Mouse (Mus musculus) forebrain, embryonic 10.5 days (tissue): ENCODE measurements around the gene Thsd4. TPM values are rescaled to one million over a fixed set of nuclear protein-coding genes. Genes with fewer than 3 reads are reported as not detected.
A peak's percentile ranks its signal among the peaks of the same experiment; 100 is the strongest.
"Not testable (repeated sequence)": the region's sequence is repeated elsewhere in the genome, so short reads cannot be mapped to it uniquely, and the experiment has no call there.

Experiments
- DNase-seq: peaks from one replicate; pipeline ENCODE4 v3.0.0-alpha.2; 2017; ENCODE audit warnings: low spot score; ENCODE audit errors: extremely low spot score
- H3K27ac ChIP-seq: fragments of 300-500 bp; sonication (generic); 2 replicates; pipeline ENCODE4 v1.5.1; 2016; ENCODE audit warnings: mild to moderate bottlenecking
- H3K27me3 ChIP-seq: fragments of 300-500 bp; sonication (generic); 2 replicates; pipeline ENCODE4 v1.6.1; 2016; ENCODE audit warnings: mild to moderate bottlenecking; ENCODE audit not compliant: poor library complexity, severe bottlenecking
- H3K36me3 ChIP-seq: fragments of 300-500 bp; sonication (generic); replicated peaks from 2 replicates; pipeline ENCODE4 v1.6.1; 2016; ENCODE audit warnings: mild to moderate bottlenecking, moderate library complexity
- H3K4me1 ChIP-seq: fragments of 300-500 bp; sonication (generic); 2 replicates; pipeline ENCODE4 v1.6.1; 2016
- H3K4me3 ChIP-seq: fragments of 300-500 bp; sonication (generic); 2 replicates; pipeline ENCODE4 v1.5.1; 2016; ENCODE audit warnings: mild to moderate bottlenecking, moderate library complexity
- H3K9me3 ChIP-seq: fragments of 300-500 bp; sonication (generic); 2 replicates; pipeline ENCODE4 v1.6.1; 2016; ENCODE audit warnings: mild to moderate bottlenecking, moderate library complexity
- WGBS: fragments of 180-500 bp; shearing (Covaris S2); methylation state at CpG from one replicate; pipeline ENCODE4 v1.1.7; 2016; 5-methylcytosine and 5-hydroxymethylcytosine counted together
- polyA plus RNA-seq: library from polyadenylated mRNA; unstranded; fragments of >200 nt; fragmentation: Nextera tagmentation; extraction: Ambion mirVana; gene quantifications from 2 replicates; pipeline ENCODE4 v1.2.1, GENCODE M21; 2016

Thsd4 gene
- polyA plus RNA-seq, 1 experiment from 2014 or later = 3.8 TPM

DNA sequence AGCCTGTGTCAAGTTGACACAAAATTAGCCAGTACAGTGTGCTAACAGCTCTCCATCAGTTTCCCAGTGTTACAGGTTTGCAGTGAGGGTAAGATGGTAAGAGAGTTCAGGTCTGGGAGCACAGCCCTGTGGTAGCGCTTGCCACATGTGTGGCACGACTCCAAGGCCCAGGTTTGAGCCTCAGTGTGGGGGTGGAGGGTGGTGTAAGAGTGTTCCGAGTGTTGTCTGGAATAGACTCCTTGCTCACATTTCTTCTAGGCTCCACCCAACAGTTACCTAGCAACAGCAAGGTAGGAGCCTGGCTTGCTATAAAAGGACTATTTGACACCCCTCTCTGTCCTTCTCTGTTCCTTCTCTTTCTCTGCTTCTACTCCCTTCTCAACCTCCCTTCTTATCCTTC is 557.5 kb downstream of the Thsd4 start:
- H3K9me3 ChIP-seq = no peaks in the 10 kb centered on the region
- H3K4me1 ChIP-seq = peaks cover 14% of the 10 kb centered on the region; the same call in 1 of the 2 replicates
- 75% methylated on average over 3 of the region's 3 CpGs for WGBS
- H3K27me3 ChIP-seq = peaks cover 3% of the 10 kb centered on the region; the same call in 1 of the 2 replicates
- no peak for DNase-seq
- no peak overlapping the region for H3K27ac ChIP-seq
- no peaks in the 10 kb centered on the region for H3K36me3 ChIP-seq
- no peak overlapping the region for H3K4me3 ChIP-seq

DNA sequence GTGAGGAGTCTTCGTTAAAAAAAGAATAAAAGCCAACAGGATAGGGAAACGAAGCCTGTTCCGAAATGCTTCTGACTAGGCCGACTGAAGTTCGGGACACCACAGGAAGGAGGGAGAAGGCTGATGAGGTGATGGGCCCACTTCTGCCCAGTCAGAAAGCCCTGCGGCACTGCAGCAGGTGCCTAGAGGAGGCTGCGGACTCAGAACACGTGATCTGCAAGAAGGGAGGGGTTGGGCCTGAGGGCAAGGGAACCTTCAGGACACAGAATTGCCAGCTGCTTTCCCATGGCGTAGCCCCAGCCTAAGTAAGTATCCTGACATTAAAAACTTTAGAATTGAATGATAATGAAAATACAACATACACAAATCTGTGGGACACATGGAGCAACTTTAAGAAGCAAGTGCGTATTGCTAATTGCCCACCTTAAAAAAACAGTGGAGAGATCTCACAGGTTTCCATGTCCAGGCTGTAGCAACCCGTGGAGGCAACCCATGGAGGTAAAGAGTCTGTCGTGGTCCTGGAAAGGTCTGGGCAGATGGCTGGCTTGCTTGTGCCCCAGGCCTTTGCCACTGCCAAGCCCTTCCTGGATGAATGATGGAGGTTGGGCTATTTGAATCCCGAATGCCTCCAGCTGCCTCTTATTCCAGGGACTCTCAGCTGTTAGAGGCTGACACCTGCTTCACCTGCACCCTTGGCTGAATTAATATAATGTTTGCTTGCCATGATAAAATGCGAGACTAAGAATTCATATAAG is 560.5 kb downstream of the Thsd4 start:
- no peaks in the 10 kb centered on the region for H3K36me3 ChIP-seq
- peaks cover 3% of the 10 kb centered on the region; the same call in 1 of the 2 replicates for H3K27me3 ChIP-seq
- H3K27ac ChIP-seq = no peak overlapping the region
- no peak for DNase-seq
- H3K9me3 ChIP-seq = no peaks in the 10 kb centered on the region
- H3K4me3 ChIP-seq = no peak overlapping the region
- H3K4me1 ChIP-seq = peaks cover 18% of the 10 kb centered on the region
- 60% methylated on average over 14 of the region's 14 CpGs for WGBS

DNA sequence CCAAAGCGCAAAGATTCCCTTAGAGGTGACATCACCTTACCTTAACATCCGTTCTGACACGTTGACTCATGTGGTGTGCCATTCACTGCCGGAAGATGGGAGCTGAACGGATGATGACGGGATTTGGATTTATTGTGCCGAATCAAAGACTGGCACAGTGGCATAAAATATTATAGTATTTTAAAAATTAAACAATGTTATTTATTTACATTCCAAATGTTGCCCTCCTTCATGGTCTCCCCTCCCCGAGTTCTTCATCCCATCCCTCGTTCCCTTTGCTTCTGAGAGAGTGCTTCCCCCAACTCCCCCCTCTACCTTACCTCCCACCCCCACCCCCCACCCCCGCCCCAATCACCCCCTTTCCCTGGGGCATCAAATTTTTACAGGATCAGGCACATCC is 561.3 kb downstream of the Thsd4 start, which contains the start of gene Nr2e3:
TSS of gene Nr2e3 (minus strand) at position 101 of the 400 bp plus-strand sequence.
- 87% methylated on average over 10 of the region's 10 CpGs for WGBS
- no peak for DNase-seq
- peaks cover 26% of the 10 kb centered on the region for H3K4me1 ChIP-seq
- no peak within 1 kb of the TSS for H3K27ac ChIP-seq
- H3K9me3 ChIP-seq = no peaks in the 10 kb centered on the region
- peaks cover 3% of the 10 kb centered on the region; the same call in 1 of the 2 replicates for H3K27me3 ChIP-seq
- H3K36me3 ChIP-seq = no peaks in the 10 kb centered on the region
- no peak within 1 kb of the TSS for H3K4me3 ChIP-seq

DNA sequence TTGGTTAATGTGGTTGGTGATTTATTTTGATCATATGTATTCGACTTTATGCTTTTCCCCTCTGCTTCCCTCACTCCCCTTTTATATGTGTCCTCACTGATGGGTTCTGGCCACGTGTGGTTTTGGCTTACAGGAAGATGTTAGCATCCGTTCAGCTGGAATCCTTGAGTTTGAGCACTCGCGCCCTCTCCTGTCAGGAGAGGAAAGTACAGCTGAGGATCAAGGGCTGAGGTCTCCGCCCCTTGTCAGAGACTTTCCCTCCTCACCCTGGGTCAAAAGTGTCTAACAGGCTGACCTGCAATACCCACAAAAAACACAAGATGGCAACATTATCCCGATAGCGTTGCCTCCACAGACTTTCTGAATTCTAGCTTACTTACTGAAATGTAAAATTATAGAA is 562.6 kb downstream of the Thsd4 start:
- Histone ChIP-seq H3K36me3 (no peaks in the 10 kb centered on the region), H3K4me3 (no peak overlapping the region), H3K27me3 (peaks cover 3% of the 10 kb centered on the region; the same call in 1 of the 2 replicates), H3K9me3 (no peaks in the 10 kb centered on the region), H3K27ac (no peak overlapping the region), H3K4me1 (peaks cover 26% of the 10 kb centered on the region)
- 3% methylated on average over 8 of the region's 8 CpGs for WGBS
- DNase-seq = peak; percentile 86

DNA sequence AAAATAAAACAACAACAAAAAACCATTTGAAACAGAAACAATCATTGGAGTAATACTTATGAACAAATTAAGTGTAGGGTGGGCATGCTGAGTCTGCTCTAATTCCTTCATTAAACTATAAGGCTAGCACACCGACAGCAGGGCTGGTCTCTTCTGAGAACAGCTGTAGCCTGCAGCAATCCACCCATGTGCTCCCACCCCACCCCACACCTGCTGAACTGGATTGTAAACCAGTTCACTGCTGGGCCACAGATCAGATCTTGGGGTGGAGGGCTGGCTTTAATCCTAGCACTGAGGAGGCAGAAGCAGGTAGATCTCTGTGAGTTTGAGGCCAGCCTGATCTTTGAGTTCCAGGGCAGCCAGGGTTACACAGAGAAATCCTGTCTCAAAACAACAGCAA is 563.7 kb downstream of the Thsd4 start:
- not testable (repeated sequence) for H3K36me3 ChIP-seq

DNA sequence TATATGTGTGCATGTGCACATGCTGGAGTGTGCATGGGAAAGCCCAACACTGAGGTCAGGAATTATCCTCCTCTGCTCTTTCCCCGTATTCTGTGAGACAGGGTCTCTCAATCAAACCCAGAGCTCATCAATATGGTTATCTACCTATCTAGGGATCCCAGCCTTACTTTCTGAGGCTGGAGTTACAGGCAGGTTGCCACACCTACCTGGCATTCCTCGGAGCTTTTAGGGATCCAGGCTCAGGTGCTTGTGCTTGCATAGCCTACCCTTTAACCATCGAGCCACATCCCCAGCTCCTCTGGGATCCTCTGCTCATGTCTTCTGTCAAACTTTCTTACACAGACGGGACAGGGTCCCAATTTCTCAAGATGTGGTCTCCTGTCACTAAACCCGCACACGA is 565.4 kb downstream of the Thsd4 start:
- Histone ChIP-seq H3K27me3 (no peaks in the 10 kb centered on the region), H3K4me3 (peak overlapping the region; percentile 22; the same call in 1 of the 2 replicates), H3K27ac (no peak overlapping the region), H3K4me1 (peaks cover 37% of the 10 kb centered on the region), H3K36me3 (no peaks in the 10 kb centered on the region), H3K9me3 (no peaks in the 10 kb centered on the region)
- no peak for DNase-seq
- WGBS = 45% methylated on average over 6 of the region's 6 CpGs

More for the DNA sequence above, 563.7 kb downstream of the Thsd4 start:
- not testable (repeated sequence) for DNase-seq, H3K27ac ChIP-seq, H3K9me3 ChIP-seq, H3K27me3 ChIP-seq, H3K4me3 ChIP-seq
- 75% methylated on average over 1 of the region's 1 CpGs for WGBS
- peaks cover 31% of the 10 kb centered on the region for H3K4me1 ChIP-seq

DNA sequence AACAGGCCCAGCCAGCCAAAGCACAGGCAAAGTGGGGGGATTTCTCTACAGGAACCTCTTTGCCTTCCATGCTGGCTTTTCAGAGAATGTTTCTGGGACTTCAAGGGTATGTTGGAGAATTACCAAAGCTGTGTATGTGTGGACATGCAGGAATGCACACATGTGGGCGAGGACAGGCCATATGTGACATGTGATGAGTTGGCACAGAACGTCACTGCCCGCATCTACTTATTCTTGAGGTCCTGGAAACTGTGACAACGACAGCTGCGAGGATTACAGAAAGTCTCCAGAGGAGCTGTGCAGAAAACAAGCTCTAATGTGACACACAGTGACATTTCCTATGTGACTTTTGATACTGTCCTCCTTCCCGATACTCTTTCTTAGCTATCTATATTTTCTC is 566.2 kb downstream of the Thsd4 start:
- Histone ChIP-seq H3K9me3 (no peaks in the 10 kb centered on the region), H3K27me3 (no peaks in the 10 kb centered on the region)
- WGBS = 90% methylated on average over 6 of the region's 6 CpGs

DNA sequence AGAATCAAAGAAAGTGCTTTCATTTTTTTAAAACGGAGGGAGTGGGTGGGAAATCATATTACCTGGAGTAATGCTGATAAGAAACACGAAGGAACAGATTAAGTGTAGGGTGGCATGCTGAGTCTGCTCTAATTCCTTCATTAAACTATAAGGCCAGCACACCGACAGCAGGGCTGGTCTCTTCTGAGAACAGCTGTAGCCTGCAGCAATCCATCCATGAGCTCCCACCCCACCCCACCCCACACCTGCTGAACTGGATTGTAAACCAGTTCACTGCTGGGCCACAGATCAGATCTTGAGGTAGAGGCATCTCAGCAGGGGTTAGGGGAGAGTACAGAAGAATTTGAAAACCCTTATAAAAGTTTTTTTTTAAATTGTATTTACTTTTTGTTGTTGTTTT is 566.6 kb downstream of the Thsd4 start:
- Histone ChIP-seq H3K9me3 (no peaks in the 10 kb centered on the region), H3K36me3 (no peaks in the 10 kb centered on the region), H3K4me3 (no peak overlapping the region), H3K27me3 (no peaks in the 10 kb centered on the region), H3K27ac (no peak overlapping the region), H3K4me1 (peaks cover 30% of the 10 kb centered on the region)
- DNase-seq = no peak
- 60% methylated on average over 3 of the region's 3 CpGs for WGBS

More for the DNA sequence above, 566.2 kb downstream of the Thsd4 start:
- Histone ChIP-seq H3K36me3 (no peaks in the 10 kb centered on the region), H3K27ac (no peak overlapping the region), H3K4me1 (peaks cover 30% of the 10 kb centered on the region), H3K4me3 (no peak overlapping the region)
- no peak for DNase-seq

DNA sequence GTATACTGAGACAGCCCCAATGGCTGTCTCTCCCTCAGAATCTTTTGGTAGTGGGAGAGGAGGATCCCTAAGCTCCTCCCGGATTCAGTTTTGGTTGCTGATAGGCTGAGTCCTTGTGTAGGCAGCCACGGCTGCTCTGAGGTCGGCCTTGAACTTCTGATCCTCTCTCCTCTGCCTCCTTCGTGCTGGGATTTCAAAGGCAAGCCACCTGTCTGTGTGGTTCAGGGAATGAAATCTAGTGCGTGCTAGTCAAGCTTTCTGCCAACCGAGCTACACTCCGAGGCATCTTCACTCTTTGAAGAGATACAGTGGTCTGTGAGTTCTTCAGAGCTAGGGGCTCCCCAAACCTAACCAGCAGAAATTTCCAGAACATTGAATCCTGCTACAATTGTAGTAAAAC is 568.3 kb downstream of the Thsd4 start:
- peaks cover 30% of the 10 kb centered on the region for H3K4me1 ChIP-seq
- DNase-seq = no peak
- H3K4me3 ChIP-seq = no peak overlapping the region
- H3K27ac ChIP-seq = no peak overlapping the region
- no peaks in the 10 kb centered on the region for H3K9me3 ChIP-seq
- no peaks in the 10 kb centered on the region for H3K27me3 ChIP-seq
- no peaks in the 10 kb centered on the region for H3K36me3 ChIP-seq
- 81% methylated on average over 7 of the region's 7 CpGs for WGBS

DNA sequence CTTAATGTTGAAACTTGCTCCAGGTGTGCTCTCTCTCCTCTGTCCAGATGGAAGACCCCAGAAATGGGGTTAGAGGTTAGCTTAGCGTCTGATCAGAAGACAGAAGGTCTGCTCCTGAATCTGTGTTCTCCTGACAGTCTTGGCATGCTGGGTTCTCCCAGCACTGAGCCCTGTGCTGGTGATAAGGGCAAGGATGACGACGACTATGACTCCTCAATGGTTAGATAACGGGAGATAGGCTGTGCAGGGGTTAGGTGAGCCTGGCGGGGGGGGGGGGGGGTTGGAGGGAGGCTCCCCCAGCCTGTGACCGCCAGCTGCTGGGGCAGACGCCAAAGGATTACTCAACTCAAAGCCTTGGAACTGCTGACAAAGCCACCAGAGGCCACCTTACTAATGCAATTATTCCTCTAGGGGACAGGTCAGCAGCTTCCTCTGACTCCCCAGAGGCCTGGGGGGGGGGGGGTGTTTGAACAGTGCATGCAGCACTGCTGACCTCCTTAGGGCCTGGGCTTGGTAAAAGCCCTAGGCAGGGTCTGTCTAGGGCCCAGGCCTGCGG is 569.3 kb downstream of the Thsd4 start:
- DNase-seq = no peak
- no peaks in the 10 kb centered on the region for H3K27me3 ChIP-seq
- H3K36me3 ChIP-seq = no peaks in the 10 kb centered on the region
- H3K4me3 ChIP-seq = no peak overlapping the region
- WGBS = 63% methylated on average over 8 of the region's 8 CpGs
- H3K27ac ChIP-seq = no peak overlapping the region
- no peaks in the 10 kb centered on the region for H3K9me3 ChIP-seq
- peaks cover 30% of the 10 kb centered on the region for H3K4me1 ChIP-seq

DNA sequence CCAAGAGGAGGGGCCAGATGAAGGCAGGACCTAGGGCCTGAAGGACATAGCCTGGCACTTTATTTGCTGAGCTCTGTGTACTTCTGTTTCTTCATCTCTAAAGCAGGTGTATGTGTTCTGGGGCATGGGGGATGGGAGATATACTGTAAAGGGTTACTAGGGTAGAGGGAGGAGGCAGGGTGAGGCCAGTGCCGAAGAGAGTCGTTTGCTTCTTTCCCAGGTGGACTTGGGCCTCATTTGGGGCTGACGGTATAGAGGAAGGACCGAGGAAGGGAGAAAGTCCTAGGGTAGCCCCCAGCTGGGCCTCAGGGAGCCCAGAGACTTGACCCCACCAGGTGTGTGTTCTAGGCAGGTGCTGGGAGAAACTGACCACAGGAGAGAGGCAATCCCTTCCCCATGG is 569.9 kb downstream of the Thsd4 start:
- Histone ChIP-seq H3K4me1 (peaks cover 30% of the 10 kb centered on the region), H3K27ac (no peak overlapping the region), H3K27me3 (no peaks in the 10 kb centered on the region), H3K9me3 (no peaks in the 10 kb centered on the region), H3K36me3 (no peaks in the 10 kb centered on the region), H3K4me3 (no peak overlapping the region)
- DNase-seq = no peak
- WGBS = 94% methylated on average over 4 of the region's 4 CpGs

DNA sequence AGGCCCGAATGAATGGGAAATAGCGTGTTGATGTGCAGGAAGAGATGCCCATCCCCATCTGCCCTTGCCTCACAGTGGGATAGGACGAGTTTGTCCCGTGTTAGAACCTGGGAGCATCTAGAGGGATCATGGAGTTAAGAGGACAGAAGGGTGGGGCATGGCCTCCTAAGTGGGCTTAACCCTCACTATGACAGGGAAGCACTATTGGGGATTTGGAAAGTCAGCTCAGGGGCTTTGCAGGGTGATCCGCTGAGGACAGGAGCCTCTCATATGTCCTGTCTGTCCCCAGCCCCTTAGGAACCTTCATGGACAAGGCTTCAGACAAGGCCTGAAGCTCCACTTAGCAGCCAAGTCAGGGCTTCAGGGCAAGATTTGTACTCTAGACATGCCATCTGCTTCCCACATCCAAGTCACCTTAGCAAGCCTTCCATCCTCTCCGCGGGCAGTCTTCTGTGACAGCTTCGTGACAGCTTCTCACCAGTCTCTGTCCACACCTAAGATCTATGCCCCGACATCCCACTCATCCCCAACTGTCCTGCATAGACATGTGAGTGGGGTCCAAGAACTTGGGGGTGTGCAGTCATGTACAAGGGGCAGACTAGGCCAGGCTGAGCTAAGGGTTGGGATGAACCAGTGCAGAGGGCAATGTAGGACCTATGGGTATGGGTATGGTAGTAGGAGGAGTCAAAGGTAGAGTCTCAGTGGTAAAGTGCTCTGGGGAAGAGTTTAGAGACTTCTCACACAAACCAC is 570.7 kb downstream of the Thsd4 start:
- 91% methylated on average over 9 of the region's 9 CpGs for WGBS
- no peak for DNase-seq
- H3K27ac ChIP-seq = no peak overlapping the region

DNA sequence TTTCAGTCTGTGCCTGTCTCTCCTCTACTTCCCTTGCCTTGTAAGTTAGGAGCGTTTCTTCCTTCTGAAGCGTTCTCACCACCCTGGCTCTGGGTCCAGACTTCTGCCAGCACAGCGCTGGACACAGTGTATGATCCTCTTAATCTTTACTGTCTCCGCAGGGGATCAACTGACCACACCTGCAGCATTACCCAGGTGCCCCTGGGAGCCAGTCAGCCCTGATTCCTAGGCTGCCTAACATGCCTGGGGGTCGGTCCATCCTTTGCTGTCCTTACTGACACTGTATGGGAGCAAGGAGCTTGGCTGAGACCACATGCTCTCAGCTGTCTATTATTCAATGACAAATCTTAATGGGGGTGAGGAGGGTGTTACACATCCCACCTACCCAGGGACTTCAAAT is 571.9 kb downstream of the Thsd4 start:
- Histone ChIP-seq H3K36me3 (no peaks in the 10 kb centered on the region), H3K27ac (no peak overlapping the region), H3K4me1 (peaks cover 14% of the 10 kb centered on the region), H3K27me3 (no peaks in the 10 kb centered on the region), H3K4me3 (no peak overlapping the region), H3K9me3 (no peaks in the 10 kb centered on the region)
- DNase-seq = no peak
- 88% methylated on average over 5 of the region's 5 CpGs for WGBS

More for the DNA sequence above, 570.7 kb downstream of the Thsd4 start:
- Histone ChIP-seq H3K4me3 (no peak overlapping the region), H3K4me1 (peaks cover 24% of the 10 kb centered on the region), H3K9me3 (no peaks in the 10 kb centered on the region), H3K27me3 (no peaks in the 10 kb centered on the region), H3K36me3 (no peaks in the 10 kb centered on the region)
